Mouse (Mus musculus): ENCODE data around the gene Rad51b.

Rad51b gene

DNA sequence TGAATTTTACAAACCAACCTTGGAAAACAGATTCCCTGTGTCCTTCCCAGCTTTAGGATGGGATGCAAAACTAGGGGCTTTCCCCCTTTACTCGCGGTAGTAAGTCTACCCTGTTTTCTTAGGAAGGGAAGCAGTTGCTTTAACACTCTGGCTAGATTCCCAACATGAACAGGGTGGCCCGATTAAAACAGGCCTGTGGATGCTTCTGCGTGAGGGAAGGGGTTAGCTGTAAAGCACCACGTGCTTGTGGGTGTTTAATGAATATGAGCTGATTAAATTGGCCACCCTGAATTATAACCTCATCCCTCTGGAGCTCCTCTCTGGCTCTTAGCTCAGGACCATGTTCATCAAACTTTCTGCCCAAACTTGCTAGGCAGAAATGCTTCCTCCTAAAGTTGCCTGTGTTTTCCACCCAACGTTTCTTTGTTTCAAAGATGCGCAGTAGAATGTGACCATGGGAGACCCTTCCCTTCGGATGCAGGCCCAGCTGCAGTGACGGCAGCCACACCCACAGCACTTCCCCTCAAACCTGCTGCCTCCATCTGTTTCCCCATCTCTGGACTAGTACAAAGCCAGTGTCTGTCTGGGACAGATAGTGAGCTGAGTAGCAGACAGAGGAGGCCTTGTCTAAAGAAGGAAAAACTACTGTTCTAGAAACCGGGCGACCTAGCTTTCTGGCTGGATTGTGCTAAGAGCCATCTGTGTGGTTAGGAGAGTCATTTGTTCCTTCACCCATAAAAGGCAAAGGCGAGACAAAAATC is 435.5 kb downstream of the Rad51b start:
- no peak for DNase-seq (ENCODE audit: low spot score)

DNA sequence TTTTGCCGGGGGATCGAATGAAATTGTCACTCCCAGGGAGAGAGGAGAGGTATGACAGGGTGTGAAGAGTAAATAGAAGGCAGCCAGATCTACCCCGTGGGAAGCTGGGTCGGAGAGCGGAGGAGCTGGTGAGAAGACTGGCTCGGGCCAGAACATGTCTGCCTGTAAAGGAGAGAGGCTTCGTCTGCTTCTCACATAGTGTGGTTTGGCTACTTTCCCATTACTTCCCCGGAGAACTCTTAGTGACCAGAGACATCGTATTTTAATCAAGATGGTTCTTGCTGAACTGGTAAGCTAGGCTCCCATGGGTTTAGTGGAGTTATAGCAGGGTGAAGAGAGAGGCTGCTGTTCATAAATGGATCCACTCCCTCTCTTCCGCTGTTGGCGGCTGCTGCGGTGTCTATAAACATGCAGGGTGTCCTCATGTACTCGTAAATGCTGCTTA is 438.3 kb downstream of the Rad51b start:
- DNase-seq (ENCODE audit: low spot score), result no peak

DNA sequence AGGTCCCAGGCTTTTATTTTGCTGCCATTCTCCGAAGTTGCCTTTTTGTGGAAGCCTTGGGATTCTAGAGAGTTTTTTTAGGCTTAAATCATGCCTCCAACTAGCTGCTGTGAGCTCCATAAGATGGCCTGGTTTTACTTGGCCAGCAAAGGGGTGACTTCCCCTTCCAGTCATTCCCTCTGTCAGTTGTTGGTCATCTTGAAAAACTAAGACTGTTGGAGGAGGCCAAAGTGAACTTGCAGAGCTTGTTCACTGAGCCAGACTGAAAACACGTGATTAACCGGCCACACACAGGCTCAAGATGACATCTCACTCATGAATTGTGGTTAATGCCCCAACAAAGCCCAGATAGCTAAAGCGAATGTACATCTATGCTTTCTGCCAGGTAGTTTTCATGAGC is 438.8 kb downstream of the Rad51b start:
- DNase-seq (ENCODE audit: low spot score), result no peak

DNA sequence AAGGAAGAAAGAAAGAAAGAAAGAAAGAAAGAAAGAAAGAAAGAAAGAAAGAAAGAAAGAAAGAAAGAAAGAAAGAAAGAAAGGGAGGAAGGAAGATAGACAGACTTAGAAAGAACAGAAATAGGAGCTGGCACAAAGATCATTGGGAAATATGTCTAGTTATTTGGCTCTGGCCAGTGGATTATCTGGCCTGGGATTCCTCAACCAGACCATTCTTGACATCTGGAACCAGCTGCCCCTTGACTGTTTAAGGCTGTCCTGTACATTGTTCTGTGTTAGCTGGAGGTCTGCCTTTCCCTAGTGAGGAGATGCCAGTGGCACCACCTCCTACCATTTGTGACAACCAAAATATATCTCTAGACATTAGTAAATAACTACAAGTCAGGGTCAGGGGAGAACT is 441.6 kb downstream of the Rad51b start:
- DNase-seq (ENCODE audit: low spot score), result no peak

DNA sequence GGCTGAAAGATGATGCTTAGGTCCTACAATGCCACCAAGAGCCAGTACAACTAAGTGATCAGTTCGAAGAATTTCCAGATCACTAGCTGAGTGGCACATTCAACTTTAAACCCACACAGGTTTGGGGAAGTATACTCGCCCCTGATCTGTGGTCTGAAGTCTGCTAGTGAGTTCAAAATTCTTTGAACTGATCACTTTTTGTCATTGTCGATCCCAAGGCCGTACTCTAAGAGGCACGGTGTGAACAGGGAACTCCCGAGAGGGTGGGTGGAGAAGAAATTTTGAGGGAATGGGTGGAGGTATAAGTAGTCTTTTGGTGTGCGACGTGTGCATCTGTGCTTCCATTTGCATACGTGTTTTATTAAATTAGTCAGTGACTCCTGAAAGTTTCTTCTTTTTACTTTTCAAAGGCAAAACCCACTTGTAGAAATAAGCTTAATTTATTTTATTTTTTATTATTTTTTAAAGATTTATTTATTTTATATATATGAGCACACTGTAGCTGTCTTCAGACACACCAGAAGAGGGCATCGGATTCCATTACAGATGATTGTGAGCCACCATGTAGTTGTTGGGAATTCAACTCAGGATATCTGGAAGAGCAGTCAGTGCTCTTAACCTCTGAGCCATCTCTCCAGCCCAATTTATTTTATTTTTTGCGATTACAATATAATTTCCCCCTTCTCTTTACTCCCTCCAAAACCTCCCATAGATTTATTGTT is 443.0 kb downstream of the Rad51b start:
- DNase-seq (ENCODE audit: low spot score), result no peak

DNA sequence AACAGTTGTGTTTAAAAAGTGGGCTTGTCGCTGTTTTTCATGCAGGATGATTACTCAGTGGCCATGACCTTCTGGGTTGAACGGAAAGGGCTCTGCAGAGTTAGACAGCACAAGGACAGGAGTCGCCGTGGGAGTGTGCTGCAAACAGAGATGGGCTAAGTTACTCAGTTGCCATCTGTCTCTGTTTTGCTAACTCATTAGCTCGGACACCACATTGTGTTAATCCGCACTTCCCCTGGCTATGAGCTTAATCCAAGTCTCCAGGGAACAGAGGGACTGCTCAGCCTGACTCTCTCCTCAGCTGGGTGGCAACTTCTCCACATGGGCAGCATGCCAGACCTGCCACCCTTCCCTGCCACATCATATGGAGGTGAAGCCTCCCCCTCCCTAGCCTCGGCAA is 445.1 kb downstream of the Rad51b start:
- no peak for DNase-seq (ENCODE audit: low spot score)

DNA sequence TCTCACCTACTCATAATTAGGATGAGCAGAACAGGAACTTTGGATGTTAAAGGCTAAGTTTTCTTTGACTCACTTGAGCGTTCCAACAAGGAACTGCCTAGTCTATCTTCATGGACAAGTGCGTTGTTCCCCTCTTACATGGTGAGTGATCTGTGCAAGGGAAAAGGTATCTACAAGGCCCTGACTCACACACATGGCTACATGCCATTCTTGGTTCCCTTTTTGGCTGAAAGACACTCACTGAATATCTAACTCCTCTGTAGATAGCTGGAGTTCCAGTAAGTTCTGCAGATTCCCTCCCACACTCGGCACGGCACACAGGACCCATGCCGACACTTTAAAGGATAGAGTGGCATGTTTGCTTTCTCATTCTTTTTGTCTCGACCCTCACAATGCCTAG is 447.0 kb downstream of the Rad51b start:
- no peak for DNase-seq (ENCODE audit: low spot score)

DNA sequence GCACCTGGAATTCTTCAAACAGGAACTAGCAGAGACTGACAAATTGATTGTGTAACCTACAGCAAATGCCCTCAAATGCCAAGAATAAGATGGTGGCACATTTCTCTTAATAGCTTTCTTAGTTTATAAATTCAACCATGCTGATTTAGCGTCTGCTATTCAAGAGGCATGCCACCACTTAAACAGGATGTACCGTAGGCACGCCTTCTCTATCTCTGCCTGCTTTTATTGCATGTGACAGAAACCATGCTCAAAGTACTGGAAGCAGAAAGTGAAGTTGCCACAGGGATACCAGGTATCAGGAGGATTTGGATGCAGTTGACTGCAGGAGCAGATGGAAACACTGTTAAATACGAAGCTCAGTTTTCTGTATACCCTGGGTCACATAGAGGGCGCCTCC is 448.1 kb downstream of the Rad51b start:
- DNase-seq (ENCODE audit: low spot score), result no peak

DNA sequence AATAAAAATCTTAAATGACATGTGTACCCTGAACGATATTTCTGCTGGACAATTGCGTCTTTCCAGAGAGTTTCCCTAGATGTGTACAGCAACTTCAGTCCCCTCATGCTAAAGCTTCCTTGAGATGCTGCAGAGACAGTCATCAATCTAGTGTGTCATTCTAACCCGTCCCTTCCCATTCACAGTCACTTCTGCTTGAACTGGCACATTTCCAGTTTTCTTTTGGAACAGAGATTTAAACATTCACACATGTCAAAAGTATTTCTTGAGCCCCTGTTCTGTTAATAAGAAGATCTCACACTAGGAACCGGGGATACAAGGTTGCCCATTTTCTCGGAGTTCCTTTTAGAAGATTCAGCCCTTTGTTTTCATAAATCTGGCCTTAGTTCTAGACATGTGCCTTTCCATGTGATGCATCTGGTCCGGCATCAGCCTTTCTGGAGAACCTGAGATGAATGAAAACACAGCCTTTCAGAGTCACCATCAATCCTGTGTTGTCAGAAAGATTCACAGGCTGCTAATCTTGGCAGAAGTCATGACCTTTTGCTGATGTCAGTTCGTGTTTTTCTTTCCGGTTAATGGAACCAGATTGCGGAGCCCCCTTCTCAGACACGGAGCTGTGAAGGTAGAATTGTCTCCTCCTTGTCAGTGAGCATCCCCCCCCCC is 448.9 kb downstream of the Rad51b start:
- DNase-seq (ENCODE audit: low spot score), result no peak

DNA sequence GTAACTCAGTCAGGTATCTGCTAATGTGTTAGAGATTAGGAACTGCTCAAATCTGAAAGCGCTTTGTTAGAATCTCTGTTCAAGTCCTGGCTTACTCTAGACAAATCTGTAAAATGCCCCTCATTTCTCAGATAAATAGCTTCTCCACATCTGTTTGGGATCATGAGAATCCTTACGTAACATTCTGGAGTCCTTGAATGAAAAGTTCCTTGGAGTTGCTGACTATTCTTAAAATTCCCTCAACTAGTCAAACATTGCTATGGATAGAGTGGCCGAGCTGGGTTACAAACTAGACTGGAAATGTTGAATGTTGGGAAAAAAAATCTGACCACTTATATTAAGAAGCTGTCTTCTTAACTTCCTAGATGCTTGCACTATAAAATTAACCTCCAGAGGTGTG is 450.5 kb downstream of the Rad51b start:
- no peak for DNase-seq (ENCODE audit: low spot score)

DNA sequence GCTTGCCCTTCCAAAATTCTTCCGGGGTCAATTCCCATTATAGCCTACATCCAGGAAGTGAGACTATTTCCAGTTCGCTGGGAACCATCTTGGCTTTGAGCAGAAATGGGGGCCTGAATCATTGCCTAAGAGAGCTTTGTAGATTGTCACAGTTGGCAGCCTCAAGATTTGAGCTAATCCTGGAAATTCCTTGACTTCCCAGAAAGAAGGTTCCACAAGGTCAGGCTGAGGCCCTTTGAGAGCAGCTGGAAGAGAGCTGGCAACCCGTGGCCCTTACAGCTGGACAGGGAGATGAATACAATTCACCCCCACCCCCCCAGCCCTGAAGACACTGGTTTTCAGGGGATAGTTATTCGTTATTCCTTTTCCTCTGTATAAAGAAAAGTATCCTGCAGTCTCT is 451.8 kb downstream of the Rad51b start:
- no peak for DNase-seq (ENCODE audit: low spot score)

DNA sequence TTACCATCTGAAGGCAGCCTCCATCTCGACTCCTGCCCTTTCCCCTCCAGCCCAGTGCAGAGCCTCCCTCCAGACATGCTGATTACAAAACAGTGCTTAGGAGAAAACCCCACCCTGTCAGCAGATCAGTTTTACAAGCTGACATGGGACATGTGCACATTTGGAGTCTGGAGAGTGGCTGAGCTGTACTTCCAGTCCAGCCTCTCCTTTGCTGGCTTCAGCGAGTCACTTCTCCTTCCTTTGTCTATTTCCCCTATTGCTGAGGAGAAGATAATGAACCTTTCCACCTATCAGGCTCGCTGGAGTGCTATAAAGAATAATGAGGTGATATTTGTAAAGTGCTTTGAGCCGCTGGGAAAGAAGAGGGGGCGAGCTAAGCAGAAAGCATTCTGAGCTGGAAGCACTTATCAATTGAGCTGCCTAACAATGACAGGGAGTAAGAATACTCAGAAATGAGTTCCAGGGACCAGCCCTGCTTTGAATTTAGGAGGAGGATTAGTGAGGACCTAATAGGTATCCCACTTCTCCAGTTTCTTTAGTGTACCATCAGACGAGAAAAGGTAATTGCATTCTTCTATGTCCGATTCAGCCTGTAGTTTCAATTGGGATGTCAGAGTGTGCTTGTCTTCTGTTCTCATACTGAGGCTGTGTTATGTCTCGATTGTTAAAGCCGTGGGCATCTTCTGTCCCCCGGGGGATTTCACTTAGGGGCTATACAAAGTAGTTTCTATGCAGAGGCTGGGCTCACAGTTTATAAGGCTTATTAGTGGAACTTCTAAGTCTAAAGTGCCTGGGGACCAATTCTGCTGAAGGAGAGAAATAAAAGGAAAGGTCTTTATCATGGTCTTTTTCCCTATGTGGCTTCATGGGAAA is 453.4 kb downstream of the Rad51b start:
- no peak for DNase-seq (ENCODE audit: low spot score)

DNA sequence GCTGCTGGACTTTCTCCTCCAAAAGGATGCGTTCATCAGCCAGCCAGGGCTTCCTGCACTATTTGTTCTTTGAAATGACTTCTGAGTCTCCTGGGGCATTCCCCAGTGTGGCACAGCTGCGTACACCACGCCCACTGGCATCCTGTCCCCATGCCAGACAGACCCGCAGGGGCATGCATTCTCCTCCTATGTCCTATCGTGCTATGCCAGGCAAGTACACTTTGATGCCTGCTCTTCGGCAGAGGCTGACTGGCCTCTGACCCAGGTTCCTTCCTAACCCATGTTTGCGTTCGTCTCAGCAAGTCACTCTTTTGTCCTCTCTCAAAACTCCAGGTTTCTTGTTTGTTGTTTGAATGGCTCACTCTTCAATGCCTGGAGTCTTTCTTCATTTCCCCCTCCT is 454.7 kb downstream of the Rad51b start:
- no peak for DNase-seq (ENCODE audit: low spot score)

DNA sequence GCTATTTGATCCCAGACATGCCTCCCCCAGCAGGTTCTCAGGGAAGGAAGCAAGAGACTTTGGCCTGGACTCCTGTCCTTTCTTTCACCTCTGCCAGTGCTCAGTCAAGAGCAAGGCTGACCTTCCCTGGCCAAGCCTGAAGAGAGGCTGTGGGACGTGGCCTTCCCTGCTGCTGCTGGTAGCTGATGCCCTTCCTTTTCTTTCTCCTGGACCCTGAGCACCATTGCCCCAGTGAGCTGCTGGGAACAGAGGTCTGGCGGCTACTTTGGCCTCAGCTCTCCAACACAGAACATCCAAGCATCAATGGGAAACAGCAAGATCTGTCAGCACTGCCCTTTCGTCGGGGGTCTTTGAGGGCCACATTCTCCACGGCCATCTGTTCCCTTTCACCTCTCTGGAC is 455.1 kb downstream of the Rad51b start:
- no peak for DNase-seq (ENCODE audit: low spot score)

DNA sequence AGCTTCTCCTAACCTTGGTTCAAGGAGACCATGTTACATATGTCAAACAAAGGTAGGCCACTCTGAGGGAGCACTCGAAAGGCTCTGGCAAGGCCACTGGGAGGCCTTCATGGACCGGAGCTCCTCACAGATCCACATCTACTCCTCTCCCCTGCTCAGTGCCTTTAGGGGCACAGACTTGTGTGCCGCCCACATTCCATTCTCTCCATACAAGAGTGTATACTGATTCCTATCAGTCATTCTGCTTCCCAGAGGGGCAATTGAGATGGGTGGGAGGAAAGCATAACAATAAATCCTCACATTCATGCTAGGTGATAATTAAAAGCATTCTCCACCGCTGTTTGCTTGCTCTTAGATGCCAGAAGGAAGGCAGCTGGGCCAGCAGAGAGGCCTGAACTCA is 458.5 kb downstream of the Rad51b start:
- no peak for DNase-seq (ENCODE audit: low spot score)

DNA sequence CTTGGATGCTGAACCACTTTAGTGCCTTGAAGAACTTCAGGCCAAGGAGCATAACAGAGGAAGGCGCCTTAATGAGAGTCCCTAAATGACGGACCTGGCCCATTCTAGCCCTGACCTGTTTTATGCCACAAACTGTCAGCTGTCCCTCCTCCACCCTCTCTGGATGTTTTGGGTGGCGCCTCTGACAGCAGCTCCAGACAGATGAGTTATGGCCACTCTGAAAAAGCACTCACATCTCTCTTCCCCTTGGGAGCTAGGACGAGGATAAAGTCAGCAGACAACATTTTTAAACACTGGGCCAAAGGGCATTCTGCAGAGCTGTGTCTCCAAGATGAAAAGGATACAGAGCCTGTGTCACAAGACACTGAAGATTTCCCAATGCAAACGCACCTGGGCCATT is 459.3 kb downstream of the Rad51b start:
- no peak for DNase-seq (ENCODE audit: low spot score)

DNA sequence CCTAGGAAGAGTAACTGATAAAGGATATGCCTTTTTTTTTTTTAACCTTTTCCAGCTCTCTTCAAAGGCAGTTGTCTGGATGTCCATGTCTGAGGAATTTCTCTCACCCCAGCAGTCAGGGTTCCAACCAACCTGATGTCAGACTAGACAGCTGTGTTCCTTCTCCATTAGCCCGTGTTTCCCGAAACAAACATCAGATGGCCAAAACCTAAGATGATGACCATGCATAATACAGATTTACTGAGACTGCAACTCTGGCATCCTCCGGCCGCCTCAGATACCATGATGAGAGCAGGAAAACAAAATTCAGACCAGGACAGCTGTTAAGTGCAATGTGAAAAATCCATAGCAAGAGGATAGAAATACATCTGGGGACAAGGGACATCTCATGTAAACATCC is 460.7 kb downstream of the Rad51b start:
- no peak for DNase-seq (ENCODE audit: low spot score)

DNA sequence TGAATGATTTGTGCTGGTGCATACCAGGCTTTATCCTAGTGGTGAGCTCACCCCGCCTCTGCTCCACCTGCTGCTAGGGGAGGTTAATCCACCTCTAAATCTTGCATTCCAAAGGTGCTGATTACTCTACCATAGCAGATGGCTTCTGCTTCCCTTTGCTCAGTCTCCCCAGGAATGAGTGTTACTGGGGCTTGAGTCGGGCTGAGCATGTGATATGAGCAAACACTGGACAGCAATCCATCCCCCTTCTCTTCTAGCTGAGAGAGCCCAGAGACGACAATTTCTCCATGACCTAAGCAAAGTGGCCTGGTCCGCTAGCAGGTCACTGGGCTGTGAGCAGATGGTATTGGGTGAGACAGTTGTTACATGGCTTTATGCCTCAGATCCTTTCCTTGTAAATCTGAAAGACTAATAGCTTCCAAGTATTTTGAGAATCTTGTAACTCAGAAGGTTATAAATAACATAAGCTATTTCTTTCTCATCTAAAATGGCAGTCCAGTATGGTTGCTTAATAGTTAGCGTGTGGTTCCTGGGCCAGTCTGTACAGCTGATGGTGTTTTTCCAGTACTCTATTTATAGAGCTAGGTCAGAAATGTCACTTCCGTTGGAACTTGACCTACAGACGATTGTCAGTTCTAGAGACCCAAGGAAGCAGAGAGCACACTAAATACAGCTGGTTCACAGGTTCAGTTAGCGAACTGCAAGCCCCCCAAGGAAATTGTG is 462.3 kb downstream of the Rad51b start:
- no peak for DNase-seq (ENCODE audit: low spot score)

DNA sequence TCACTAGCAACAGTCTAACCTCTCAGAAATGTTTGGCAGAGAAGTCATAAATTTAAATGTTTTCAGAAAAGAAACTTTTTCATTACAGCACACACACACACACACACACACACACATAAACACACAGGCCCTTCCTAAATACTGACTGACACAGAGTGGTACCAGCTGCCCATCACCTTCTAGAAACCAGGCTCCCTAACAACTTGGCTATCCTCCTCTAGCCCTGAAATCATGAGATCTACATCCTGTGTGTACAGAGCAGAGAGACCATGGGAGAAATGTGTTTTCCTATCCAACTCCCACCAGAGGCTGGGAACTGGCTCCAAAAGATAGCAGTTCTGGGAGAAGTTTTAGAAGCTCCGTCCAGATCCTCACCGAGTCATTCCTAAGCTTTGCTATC is 464.1 kb downstream of the Rad51b start:
- DNase-seq (ENCODE audit: low spot score), result no peak

DNA sequence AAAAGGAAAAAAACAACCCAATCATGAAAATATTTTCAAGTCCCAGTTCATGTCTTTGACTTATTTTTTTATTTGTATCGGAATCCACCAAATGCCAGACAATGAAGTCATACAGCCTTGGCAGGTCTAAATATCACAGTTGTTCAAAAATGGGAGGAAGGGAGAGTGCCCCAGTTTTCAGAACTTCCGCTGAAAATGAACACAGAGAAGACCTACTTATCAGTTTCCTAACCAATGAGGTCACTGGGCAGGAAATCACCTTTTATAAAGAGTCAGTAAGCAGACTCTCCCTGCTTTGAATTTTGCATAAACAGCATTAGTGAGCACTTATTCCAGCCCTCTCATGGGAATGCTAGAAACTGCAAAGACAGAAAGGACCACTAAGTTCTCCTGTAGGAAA is 465.0 kb downstream of the Rad51b start:
- DNase-seq (ENCODE audit: low spot score), result no peak

DNA sequence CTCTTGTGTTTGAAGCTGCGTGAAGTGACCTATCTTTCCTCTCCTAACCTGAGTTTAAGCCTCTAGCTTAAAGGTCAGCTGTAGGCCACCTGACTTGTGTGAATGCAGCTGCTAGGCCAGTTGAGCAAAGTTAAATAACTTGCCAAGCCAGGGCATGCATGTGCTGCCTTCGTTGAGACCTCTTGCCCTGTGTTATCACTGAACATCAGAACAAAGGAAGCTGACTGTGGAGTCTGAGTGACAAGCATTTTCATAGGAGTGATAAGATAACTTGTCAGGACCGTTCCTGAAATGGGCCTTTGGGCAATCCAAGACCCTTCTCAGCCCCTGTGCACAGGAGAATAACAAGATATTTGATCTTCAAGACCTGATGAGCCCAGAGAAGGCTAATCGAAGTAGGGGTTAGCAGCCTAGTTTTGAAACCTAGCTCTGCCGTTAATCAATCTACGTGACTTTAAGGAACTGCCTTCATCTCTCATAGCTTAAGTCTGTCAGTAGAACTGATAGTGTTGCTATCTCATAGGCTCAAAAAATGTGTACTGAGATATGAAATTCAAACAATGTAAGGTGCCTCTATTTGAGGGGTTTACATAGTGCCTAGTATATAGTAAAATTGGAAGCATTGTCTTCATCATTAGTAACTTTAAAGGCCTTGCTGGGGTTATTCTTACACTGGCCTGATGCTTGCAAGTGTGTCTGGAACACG is 465.6 kb downstream of the Rad51b start:
- no peak for DNase-seq (ENCODE audit: low spot score)

Data from layer of hippocampus, adult 9-10 months (tissue).